Mouse (Mus musculus) brown adipose tissue, adult 24 weeks (tissue): ENCODE results near the gene Syndig1. TPM values are rescaled to one million over a fixed set of nuclear protein-coding genes. Genes with fewer than 3 reads are reported as not detected.

Experiments
- H3K27ac ChIP-seq: fragments of 200-500 bp; replicated peaks from 2 replicates; pipeline ENCODE4 v1.5.1; 2012; ENCODE audit warnings: low read depth, mild to moderate bottlenecking, low read length
- H3K4me1 ChIP-seq: fragments of 200-500 bp; 2 replicates; pipeline ENCODE4 v1.6.1; 2012; ENCODE audit warnings: low read length, mixed read lengths; ENCODE audit not compliant: control insufficient read depth, insufficient read depth, insufficient read length
- H3K4me3 ChIP-seq: fragments of 200-500 bp; 2 replicates; pipeline ENCODE4 v1.5.1; 2012; ENCODE audit warnings: low read depth, mild to moderate bottlenecking, low read length, moderate library complexity; ENCODE audit not compliant: insufficient read depth
- polyA plus RNA-seq: library from polyadenylated mRNA; stranded (reverse); fragments of >200 nt; gene quantifications from 2 replicates; pipeline ENCODE4 v1.2.4, GENCODE M21; 2012; ENCODE audit not compliant: missing spikeins, insufficient read depth, insufficient read length

The Syndig1 gene
- 1.2 TPM in 1 of 2 replicates, not detected in the other for polyA plus RNA-seq

- Histone ChIP-seq H3K4me3 (peak within 1 kb of the TSS; percentile 50), H3K27ac (no peak within 1 kb of the TSS), H3K4me1 (no peaks in the 10 kb centered on the region)
Measured at GRCm38 (mm10) chr2:149828911-149829310, at the start of gene Syndig1. Gene Syndig1 (plus strand): TSS chr2:149829211.

DNA sequence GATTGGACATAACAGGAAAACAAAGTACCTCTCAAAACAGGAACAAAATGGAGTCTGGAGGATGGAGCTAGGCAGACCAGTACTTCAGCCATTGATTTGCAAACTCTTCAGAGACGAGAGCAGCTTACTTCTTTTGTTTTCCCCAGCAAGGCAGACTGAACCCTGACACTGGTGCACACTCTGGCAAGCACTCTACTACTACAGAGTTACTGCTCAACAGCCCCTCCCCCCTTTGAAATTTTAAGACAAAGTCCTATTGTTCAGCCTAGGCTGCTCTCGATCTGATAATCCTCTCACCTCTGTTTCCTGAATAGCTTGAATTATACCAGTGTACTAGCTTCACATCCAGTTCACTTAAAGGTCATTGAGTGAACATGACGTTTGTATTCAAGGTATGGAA is 30.4 kb upstream of the Syndig1 start:
- Histone ChIP-seq H3K4me3 (no peak overlapping the region), H3K27ac (no peak overlapping the region), H3K4me1 (no peaks in the 10 kb centered on the region)

GRCm38 (mm10) chr2:149804599-149805140 is 24.3 kb upstream of the Syndig1 start:
- Histone ChIP-seq H3K4me1 (no peaks in the 10 kb centered on the region), H3K27ac (no peak overlapping the region), H3K4me3 (no peak overlapping the region)

DNA sequence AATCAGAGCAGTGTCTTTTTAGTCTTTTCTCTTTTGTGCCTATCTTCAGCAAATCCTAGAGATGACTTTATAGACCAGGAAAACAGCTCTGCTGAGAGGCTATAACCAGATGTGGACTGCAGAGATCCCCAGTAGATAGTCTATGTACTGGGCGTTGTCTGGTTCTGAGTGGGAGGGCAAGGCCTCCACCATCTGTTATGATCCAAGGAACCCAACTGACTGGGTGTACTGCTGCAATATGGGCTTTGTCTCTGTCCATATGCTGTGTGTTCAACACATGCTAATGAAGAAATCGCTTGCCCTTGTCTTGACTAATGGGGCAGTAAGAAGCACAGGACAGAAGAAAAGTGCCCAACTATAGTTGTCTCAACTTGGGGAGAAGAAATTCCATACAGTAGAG is 23.8 kb upstream of the Syndig1 start:
- no peak overlapping the region for H3K27ac ChIP-seq
- H3K4me1 ChIP-seq: 0 out of 2 replicates have a peak, but pooled peaks cover 2% of the 10 kb centered on the region
- H3K4me3 ChIP-seq: no peak overlapping the region

DNA sequence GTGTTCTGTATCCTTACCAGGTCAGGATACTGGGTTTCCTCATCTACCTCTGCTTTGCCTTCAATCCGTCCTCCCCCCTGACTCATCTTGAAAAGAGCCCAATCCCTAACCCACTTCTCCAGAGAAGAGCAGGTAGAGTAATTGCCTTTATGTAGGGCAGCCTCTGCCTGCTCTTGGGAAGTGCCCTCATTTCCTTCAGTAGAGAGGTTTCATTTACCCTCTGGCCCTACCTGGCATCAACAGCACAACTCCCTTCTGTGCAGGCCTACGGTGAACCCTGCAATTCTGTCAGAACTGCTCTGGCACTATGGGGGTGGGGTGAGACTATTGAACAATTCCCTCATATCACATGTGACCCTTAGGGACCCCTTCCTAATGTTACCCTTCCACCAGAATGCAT is 16.1 kb upstream of the Syndig1 start:
- Histone ChIP-seq H3K4me1 (peaks cover 5% of the 10 kb centered on the region), H3K4me3 (no peak overlapping the region), H3K27ac (peak overlapping the region; percentile 53; the same call in 1 of the 2 replicates)

GRCm38 (mm10) chr2:149818395-149818794 is 10.6 kb upstream of the Syndig1 start:
- H3K4me3 ChIP-seq: no peak overlapping the region
- no peak overlapping the region for H3K27ac ChIP-seq
- H3K4me1 ChIP-seq: no peaks in the 10 kb centered on the region

DNA sequence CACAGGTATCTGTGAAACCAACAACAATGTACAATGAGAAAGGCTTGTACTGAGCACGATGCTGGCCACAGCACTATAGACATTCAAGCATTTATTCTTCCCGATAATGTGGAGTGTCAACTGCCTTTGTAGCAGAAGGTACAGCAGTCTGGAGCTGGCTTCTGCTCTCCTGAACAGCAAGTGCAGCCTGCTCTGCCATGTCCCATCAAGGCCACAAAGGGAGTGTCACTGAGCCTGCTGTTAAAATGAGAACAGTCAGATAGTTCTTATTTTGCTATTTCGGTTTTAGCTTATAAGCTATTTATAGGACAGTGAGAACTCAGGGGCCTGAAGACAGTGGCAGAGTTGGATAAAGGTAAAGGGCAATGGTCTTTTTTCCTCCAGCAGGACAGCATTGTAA is 9.3 kb upstream of the Syndig1 start:
- Histone ChIP-seq H3K4me1 (no peaks in the 10 kb centered on the region), H3K4me3 (no peak overlapping the region), H3K27ac (no peak overlapping the region)

- H3K27ac ChIP-seq: no peak overlapping the region
- H3K4me1 ChIP-seq: no peaks in the 10 kb centered on the region
- H3K4me3 ChIP-seq: no peak overlapping the region
Measured at GRCm38 (mm10) chr2:149820201-149820600, 8.8 kb upstream of the Syndig1 start.

DNA sequence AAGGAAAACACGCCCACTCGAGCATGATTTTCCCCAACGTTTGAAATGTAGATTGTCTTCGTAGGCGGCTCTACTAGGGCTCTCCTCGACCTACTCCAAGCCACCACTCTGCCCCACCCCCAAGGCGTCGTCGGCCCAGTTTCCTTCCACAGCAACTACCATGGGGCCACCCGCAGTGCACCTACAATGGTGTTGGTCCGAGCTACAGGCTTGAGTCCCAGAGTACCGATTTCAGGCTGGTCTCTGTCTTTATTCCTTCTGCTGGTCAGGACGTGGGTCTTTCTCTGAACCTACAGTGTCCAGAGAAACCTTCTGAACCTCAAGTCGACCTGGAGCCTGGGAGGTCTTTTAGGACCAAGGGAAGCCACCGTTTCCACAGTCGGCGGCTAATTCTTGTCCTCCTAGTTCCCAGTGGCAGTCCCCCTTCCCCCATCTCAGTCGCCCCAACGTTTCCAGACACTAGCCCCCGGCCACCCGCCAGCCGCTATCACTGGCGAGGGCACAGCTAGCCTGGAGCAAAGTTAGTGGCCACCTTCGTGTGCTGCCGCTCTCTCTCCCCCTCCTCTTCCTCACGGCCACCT is 1.0 kb downstream of the Syndig1 start:
- peak overlapping the region; percentile 50 for H3K4me3 ChIP-seq
- H3K4me1 ChIP-seq: no peaks in the 10 kb centered on the region
- H3K27ac ChIP-seq: no peak overlapping the region

DNA sequence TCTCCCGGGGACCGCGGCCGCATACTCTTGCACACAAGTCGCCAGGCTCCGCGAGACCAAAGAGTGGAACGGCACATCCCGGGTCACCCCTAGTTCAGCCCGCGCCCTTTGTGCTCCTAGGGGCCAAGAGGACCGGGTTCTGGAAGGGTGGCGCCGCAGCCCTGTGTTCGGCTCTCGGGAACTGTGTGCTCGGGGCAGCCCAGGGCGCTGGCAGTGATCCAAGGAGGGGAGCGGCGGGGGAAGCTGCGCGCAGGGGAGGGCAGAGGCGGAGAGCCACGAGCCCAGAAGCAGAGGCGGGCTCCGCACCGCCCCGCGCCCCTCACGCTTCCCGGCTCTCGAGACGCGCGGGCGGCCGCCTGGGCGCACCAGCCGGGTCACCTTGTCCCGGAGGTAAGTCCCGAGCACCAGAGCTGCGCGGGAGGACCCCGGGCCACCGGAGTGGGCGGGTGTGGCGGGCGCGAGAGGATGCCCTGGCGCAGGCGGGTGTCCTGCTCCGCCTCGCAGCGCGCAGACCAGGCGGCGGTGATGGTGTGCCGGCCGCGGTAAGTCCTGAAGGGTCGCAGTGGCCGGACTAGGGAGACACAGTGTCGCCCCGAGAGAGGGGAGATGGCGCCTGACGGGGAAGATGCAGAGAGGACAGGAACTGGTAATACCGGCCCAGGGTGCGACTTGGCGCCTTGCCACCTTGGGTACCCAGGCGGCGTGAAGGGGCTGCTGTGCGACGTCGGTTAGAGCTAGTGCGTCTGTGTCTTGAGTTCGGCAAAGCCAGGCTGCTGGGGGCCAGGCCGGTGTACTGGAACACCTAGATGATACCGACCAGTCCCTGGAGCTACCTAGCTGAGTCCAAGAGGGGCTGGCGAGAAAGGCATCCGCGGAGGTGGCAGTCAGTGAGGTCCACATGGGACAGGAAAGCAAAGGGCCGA is 1.8 kb downstream of the Syndig1 start, which contains the start of gene C530025M09Rik:
Gene C530025M09Rik (minus strand): TSS at position 678 of the 923 bp plus-strand sequence.
- no peak within 1 kb of the TSS for H3K27ac ChIP-seq
- no peaks in the 10 kb centered on the region for H3K4me1 ChIP-seq
- peak within 1 kb of the TSS; percentile 50 for H3K4me3 ChIP-seq

GRCm38 (mm10) chr2:149831459-149832245 is 2.6 kb downstream of the Syndig1 start:
- Histone ChIP-seq H3K4me1 (no peaks in the 10 kb centered on the region), H3K4me3 (peak overlapping the region; percentile 50), H3K27ac (no peak overlapping the region)

- no peak overlapping the region for H3K4me3 ChIP-seq
- H3K27ac ChIP-seq: no peak overlapping the region
- H3K4me1 ChIP-seq: no peaks in the 10 kb centered on the region
Measured at GRCm38 (mm10) chr2:149832301-149832700, 3.3 kb downstream of the Syndig1 start.

DNA sequence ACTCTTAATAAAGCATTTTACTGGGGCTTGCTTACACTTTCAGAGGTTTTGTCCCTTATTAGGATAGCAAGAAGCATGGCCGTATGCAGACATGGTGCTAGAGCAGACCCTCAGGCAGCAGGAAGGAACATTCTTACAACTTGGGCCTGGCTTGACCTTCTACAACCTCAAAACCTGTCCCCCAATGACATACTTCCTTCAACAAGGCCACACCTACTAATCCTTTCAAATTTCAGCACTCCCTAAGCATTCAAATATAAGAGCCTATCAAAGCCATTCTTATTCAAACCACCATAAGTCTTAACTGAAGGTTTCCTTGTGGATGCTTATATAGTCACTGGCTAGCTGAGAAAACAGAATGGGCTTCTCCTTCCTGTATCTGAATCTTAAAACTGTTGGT is 6.1 kb downstream of the Syndig1 start:
- Histone ChIP-seq H3K4me1 (no peaks in the 10 kb centered on the region), H3K27ac (no peak overlapping the region), H3K4me3 (no peak overlapping the region)

DNA sequence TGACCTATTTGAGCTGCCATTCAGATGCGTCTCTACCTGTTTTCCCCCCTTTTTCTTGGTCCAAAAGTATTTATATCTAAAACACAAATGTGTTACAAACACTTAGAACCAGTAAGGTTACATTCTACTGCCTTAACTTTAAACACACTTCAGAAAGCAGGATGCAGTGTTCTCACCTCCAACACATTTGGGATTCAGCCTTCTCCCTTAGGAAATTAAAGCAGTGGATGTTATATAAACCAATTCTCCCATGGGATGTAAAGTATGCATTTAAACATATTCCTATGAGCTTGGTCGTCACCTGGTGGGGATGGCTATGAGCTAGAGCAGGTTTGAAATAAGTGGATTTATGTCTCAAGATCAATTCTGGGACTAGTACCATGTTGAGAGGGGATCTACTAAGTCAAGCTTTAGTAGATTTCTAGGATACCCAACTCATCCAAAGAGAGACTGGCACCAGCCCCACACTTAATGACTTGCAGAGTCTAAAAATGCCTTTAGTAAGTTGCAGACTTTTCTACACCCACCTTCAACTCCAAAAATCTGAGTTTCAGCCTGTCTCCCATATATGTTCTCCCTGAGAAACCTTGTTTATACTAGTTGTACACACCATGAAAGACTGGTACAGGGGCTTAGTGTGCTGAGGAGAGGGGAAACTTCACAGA is 7.6 kb downstream of the Syndig1 start:
- H3K4me1 ChIP-seq: no peaks in the 10 kb centered on the region
- H3K27ac ChIP-seq: no peak overlapping the region
- no peak overlapping the region for H3K4me3 ChIP-seq
